Mouse (Mus musculus): Measurements from ENCODE around the gene Mavs.

- TF ChIP-seq EP300 (IDR thresholded peaks at IDR 0.05; ENCODE audit: low read depth) (no peak), CTCF (IDR thresholded peaks at IDR 0.05; ENCODE audit: low read depth) (no peak)
Measured at GRCm38 (mm10) chr2:131262680-131263670, 29.1 kb downstream of the Mavs start.

Data from heart, postnatal 0 days (tissue).